Mouse (Mus musculus): ENCODE data around the gene Gbx2. TPM values are rescaled to one million over a fixed set of nuclear protein-coding genes. Genes with fewer than 3 reads are reported as not detected.
A peak's percentile ranks its signal among the peaks of the same experiment; 100 is the strongest.

The Gbx2 gene
- total RNA-seq (2014; fragmentation: Nextera tagmentation) (1.2 TPM in 1 of 2 replicates, not detected in the other), total RNA-seq (2017) (0.47 and 2.7 TPM in 2 replicates)

GRCm38 (mm10) chr1:89931120-89931519 lies at the start of gene Gbx2:
Gene Gbx2 (minus strand): TSS chr1:89931179.
- peak; percentile 66 for ATAC-seq (replicated peaks; ENCODE audit: poor library complexity, severe bottlenecking)

GRCm38 (mm10) chr1:89977261-89977660 lies 46.3 kb upstream of the Gbx2 start:
- ATAC-seq (replicated peaks; ENCODE audit: poor library complexity, severe bottlenecking) = no peak

GRCm38 (mm10) chr1:89976411-89976810 lies 45.4 kb upstream of the Gbx2 start:
- no peak for ATAC-seq (replicated peaks; ENCODE audit: poor library complexity, severe bottlenecking)

- no peak for ATAC-seq (replicated peaks; ENCODE audit: poor library complexity, severe bottlenecking)
These were observed 43.6 kb upstream of the Gbx2 start for GRCm38 (mm10) chr1:89974541-89974940.

- ATAC-seq (replicated peaks; ENCODE audit: poor library complexity, severe bottlenecking) = no peak
These were observed 40.9 kb upstream of the Gbx2 start for GRCm38 (mm10) chr1:89971848-89972247.

- ATAC-seq (replicated peaks; ENCODE audit: poor library complexity, severe bottlenecking) = no peak
These were observed 38.7 kb upstream of the Gbx2 start for GRCm38 (mm10) chr1:89969714-89970110.

- no peak for ATAC-seq (replicated peaks; ENCODE audit: poor library complexity, severe bottlenecking)
These were observed 38.2 kb upstream of the Gbx2 start for GRCm38 (mm10) chr1:89969072-89969713.

- no peak; the same call in 1 of the 2 replicates for ATAC-seq (replicated peaks; ENCODE audit: poor library complexity, severe bottlenecking)
These were observed 37.3 kb upstream of the Gbx2 start for GRCm38 (mm10) chr1:89968111-89968851.

- no peak for ATAC-seq (replicated peaks; ENCODE audit: poor library complexity, severe bottlenecking)
These were observed 36.6 kb upstream of the Gbx2 start for GRCm38 (mm10) chr1:89967585-89967984.

GRCm38 (mm10) chr1:89964426-89964825 lies 33.4 kb upstream of the Gbx2 start:
- no peak for ATAC-seq (replicated peaks; ENCODE audit: poor library complexity, severe bottlenecking)

GRCm38 (mm10) chr1:89963296-89963695 lies 32.3 kb upstream of the Gbx2 start:
- no peak for ATAC-seq (replicated peaks; ENCODE audit: poor library complexity, severe bottlenecking)

GRCm38 (mm10) chr1:89962092-89962491 lies 31.1 kb upstream of the Gbx2 start:
- no peak for ATAC-seq (replicated peaks; ENCODE audit: poor library complexity, severe bottlenecking)

- ATAC-seq (replicated peaks; ENCODE audit: poor library complexity, severe bottlenecking) = no peak
These were observed 28.4 kb upstream of the Gbx2 start for GRCm38 (mm10) chr1:89959393-89959792.

- ATAC-seq (replicated peaks; ENCODE audit: poor library complexity, severe bottlenecking) = peak; percentile 64
These were observed 12.2 kb upstream of the Gbx2 start for GRCm38 (mm10) chr1:89943202-89943601.

GRCm38 (mm10) chr1:89942395-89942976 lies 11.5 kb upstream of the Gbx2 start:
- ATAC-seq (replicated peaks; ENCODE audit: poor library complexity, severe bottlenecking) = no peak

GRCm38 (mm10) chr1:89941701-89942381 lies 10.9 kb upstream of the Gbx2 start:
- peak; percentile 10; the same call in 1 of the 2 replicates for ATAC-seq (replicated peaks; ENCODE audit: poor library complexity, severe bottlenecking)

GRCm38 (mm10) chr1:89940961-89941524 lies 10.1 kb upstream of the Gbx2 start:
- ATAC-seq (replicated peaks; ENCODE audit: poor library complexity, severe bottlenecking) = no peak

- ATAC-seq (replicated peaks; ENCODE audit: poor library complexity, severe bottlenecking) = peak; percentile 79
These were observed 9.2 kb upstream of the Gbx2 start for GRCm38 (mm10) chr1:89939981-89940726.

- peak; percentile 16 for ATAC-seq (replicated peaks; ENCODE audit: poor library complexity, severe bottlenecking)
These were observed 8.6 kb upstream of the Gbx2 start for GRCm38 (mm10) chr1:89939596-89939960.
